Mouse (Mus musculus) bone marrow, adult 2 months (tissue): Measurements from ENCODE around the gene 3110009E18Rik. TPM values are rescaled to one million over a fixed set of nuclear protein-coding genes. Genes with fewer than 3 reads are reported as not detected.

Experiments used
- H3K27ac ChIP-seq: fragments of 200-500 bp; 2 replicates; pipeline ENCODE4 v1.5.1; 2012; ENCODE audit warnings: low read depth, mild to moderate bottlenecking, control low read depth, inconsistent platforms, low read length; ENCODE audit not compliant: control insufficient read depth, poor library complexity, insufficient read depth
- H3K4me1 ChIP-seq: fragments of 200-500 bp; 2 replicates; pipeline ENCODE4 v1.6.1; 2011; ENCODE audit warnings: low read length; ENCODE audit not compliant: control insufficient read depth, insufficient read depth
- H3K4me3 ChIP-seq: fragments of 200-500 bp; replicated peaks from 2 replicates; pipeline ENCODE3; 2011; ENCODE audit warnings: mild to moderate bottlenecking, low read depth, low read length, control low read depth; ENCODE audit not compliant: control insufficient read depth
- CTCF ChIP-seq: fragments of 200-500 bp; IDR thresholded peaks from 2 replicates; pipeline ENCODE4 v1.5.1; 2011; ENCODE audit warnings: low read length, control low read depth; ENCODE audit not compliant: control insufficient read depth, insufficient read depth
- POLR2A ChIP-seq: fragments of 200-500 bp; IDR thresholded peaks from 2 replicates; pipeline ENCODE4 v1.6.1; 2011; ENCODE audit warnings: low read depth, mild to moderate bottlenecking, control low read depth, low read length, borderline replicate concordance; ENCODE audit not compliant: control insufficient read depth
- WGBS: fragments of 180-500 bp; shearing (Covaris S2); methylation state at CpG from one replicate; pipeline ENCODE4 v1.1.7; 2018; 5-methylcytosine and 5-hydroxymethylcytosine counted together
- polyA plus RNA-seq: library from polyadenylated mRNA; stranded (reverse); fragments of >200 nt; gene quantifications from 2 replicates; pipeline ENCODE4 v1.2.4, GENCODE M21; 2011; ENCODE audit warnings: low replicate concordance; ENCODE audit not compliant: missing spikeins, insufficient read depth, insufficient read length

3110009E18Rik gene
- polyA plus RNA-seq, 1 experiment, result 5.6 TPM

DNA sequence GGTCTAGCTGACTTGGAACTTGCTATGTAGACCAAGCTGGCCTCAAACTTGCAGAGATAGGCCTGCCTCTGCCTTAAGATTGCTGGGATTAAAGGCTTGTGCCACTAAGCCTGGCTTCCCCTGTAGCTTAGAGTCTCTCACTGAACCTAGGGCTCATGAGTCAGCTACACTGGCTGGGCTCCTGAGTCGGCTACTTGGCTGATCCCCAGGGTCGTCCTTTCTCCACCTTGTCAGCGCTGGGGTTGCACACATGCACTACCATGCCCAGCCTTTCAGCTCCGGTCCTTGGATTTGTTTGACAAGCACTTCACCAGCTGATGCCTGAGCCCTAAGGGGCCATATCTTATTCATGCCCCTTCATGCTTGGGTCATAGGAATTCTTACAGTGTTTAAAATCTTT lies 47.0 kb downstream of the 3110009E18Rik start:
- H3K27ac ChIP-seq, result no peak overlapping the region
- H3K4me1 ChIP-seq, result no peaks in the 10 kb centered on the region
- H3K4me3 ChIP-seq, result no peak overlapping the region
- 80% methylated on average over 4 of the region's 4 CpGs for WGBS
- TF ChIP-seq POLR2A (no peak), CTCF (no peak)

DNA sequence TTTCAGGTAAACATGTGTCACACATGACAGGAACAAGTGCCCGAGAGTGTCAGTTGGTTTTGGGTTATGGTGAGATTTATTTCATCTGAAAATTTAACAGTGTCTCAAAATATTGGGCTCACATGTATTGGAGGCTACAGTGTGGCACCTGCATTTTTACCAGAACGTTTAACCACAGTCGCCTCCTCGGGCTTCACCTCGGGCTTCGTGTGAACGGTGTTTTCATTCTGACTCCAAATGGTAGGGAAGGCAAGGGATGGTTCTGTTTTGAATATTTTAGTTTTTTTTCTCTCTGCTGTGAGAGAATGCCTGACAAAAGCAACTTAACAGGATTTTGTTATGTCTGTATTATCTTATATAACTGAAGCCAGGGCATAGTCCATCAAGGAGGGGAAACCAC lies 47.7 kb downstream of the 3110009E18Rik start:
- Histone ChIP-seq H3K4me1 (no peaks in the 10 kb centered on the region), H3K4me3 (no peak overlapping the region), H3K27ac (no peak overlapping the region)
- TF ChIP-seq POLR2A (no peak), CTCF (no peak)
- 86% methylated on average over 7 of the region's 7 CpGs for WGBS

GRCm38 (mm10) chr1:120170307-120170706 lies 49.3 kb downstream of the 3110009E18Rik start:
- Histone ChIP-seq H3K27ac (no peak overlapping the region), H3K4me1 (peaks cover 2% of the 10 kb centered on the region; the same call in 1 of the 2 replicates), H3K4me3 (no peak overlapping the region)
- WGBS, result 65% methylated on average over 7 of the region's 7 CpGs
- TF ChIP-seq POLR2A, result no peak
- TF ChIP-seq CTCF, result no peak

DNA sequence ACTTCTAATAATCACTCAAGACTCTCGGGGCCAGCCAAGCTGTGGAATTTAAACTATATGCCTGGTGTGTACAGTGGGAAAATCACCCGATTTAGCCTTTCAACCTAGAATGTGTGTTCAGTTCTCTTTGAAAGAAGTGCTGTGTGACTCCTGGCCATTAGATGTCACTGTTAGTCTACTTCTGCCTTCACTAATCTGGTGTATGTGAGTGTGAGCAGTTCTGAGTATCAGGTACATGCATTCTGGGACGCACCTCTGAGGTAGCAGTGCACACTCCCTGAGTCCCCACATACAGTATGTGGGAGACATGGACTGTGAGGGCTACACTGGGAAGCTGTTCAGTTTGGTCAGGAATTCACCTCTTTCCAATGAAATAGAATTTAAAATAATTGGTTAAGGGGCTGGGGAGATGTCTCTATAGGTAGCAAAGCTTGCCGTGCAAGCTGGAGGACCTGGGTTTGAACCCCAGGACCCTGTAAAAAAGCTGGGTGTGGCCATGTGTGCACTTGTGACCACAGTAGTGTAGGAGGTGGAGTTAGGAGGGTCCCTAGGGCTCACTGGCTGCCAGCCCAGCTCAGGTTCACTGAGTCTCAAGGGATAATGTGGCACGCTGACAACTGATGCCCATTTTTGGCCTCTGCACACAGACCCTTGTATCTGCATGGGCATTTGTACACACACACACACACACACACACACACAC lies 51.0 kb downstream of the 3110009E18Rik start:
- TF ChIP-seq CTCF, result no peak
- TF ChIP-seq POLR2A, result no peak
- WGBS, result 61% methylated on average over 5 of the region's 5 CpGs

GRCm38 (mm10) chr1:120174991-120175390 lies 54.0 kb downstream of the 3110009E18Rik start:
- Histone ChIP-seq H3K27ac (no peak overlapping the region; the same call in 1 of the 2 replicates), H3K4me3 (no peak overlapping the region), H3K4me1 (peaks cover 2% of the 10 kb centered on the region; the same call in 1 of the 2 replicates)
- TF ChIP-seq POLR2A (no peak), CTCF (no peak)
- WGBS, result 32% methylated on average over 4 of the region's 4 CpGs

More for the DNA sequence above, 51.0 kb downstream of the 3110009E18Rik start:
- H3K4me1 ChIP-seq, result peaks cover 2% of the 10 kb centered on the region; the same call in 1 of the 2 replicates
- no peak overlapping the region for H3K27ac ChIP-seq
- no peak overlapping the region for H3K4me3 ChIP-seq

- TF ChIP-seq POLR2A (no peak), CTCF (no peak)
- WGBS, result 54% methylated on average over 14 of the region's 14 CpGs
Measured at GRCm38 (mm10) chr1:120176313-120176712, 55.3 kb downstream of the 3110009E18Rik start.

DNA sequence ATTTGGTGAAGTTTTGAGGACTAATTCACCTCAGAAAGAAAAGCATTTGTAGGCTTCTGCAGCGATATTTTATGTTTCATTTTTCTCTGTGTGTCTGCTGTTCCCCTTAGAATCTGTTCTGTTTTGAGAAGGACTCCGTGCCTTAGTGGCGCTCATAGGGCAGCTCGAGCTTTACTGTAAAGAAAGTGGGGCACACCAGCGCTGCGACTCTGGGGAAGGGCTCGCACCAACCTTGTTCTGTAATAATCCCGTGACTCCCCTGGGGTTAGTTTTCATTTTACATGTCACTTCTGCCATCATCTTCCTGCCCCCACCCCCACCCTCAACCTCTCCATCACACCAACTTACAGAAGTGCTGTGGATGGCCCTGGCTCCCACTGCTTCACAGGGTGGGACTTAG lies 56.2 kb downstream of the 3110009E18Rik start:
- Histone ChIP-seq H3K4me1 (peaks cover 2% of the 10 kb centered on the region; the same call in 1 of the 2 replicates), H3K27ac (no peak overlapping the region), H3K4me3 (no peak overlapping the region)
- WGBS, result 83% methylated on average over 8 of the region's 8 CpGs
- TF ChIP-seq POLR2A (no peak), CTCF (no peak)

More at GRCm38 (mm10) chr1:120176313-120176712, 55.3 kb downstream of the 3110009E18Rik start:
- Histone ChIP-seq H3K4me1 (peaks cover 2% of the 10 kb centered on the region; the same call in 1 of the 2 replicates), H3K27ac (no peak overlapping the region), H3K4me3 (no peak overlapping the region)

GRCm38 (mm10) chr1:120186204-120186603 lies 65.2 kb downstream of the 3110009E18Rik start:
- no peak overlapping the region for H3K27ac ChIP-seq
- 83% methylated on average over 6 of the region's 6 CpGs for WGBS
- TF ChIP-seq CTCF (no peak), POLR2A (no peak)
- no peak overlapping the region for H3K4me3 ChIP-seq
- no peaks in the 10 kb centered on the region for H3K4me1 ChIP-seq

DNA sequence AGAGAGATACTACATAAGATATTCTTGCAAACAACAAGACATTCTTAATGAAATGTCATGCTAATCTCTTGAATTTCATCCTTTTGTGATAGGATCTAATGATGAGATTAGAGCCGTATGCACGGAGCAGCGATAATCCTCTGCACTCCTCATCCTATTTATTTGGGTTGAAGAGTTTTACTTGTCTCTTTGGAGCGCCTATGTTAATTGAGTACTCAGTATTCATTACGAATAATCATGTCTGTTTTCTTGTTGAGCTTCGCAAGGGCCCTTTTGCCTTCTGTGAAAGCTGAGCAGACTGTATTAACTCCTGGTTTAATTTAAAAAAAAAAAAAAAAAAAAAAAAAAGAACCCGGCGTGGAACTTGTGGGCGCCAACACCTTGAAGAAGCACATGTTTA lies 65.7 kb downstream of the 3110009E18Rik start:
- 89% methylated on average over 9 of the region's 9 CpGs for WGBS
- Histone ChIP-seq H3K4me1 (no peaks in the 10 kb centered on the region), H3K27ac (no peak overlapping the region), H3K4me3 (no peak overlapping the region)
- TF ChIP-seq CTCF, result no peak
- TF ChIP-seq POLR2A, result no peak
